Mouse (Mus musculus) thymus, postnatal 0 days (tissue): ENCODE results near the gene Madcam1. TPM values are rescaled to one million over a fixed set of nuclear protein-coding genes. Genes with fewer than 3 reads are reported as not detected.

Source experiments
- DNase-seq: peaks from one replicate; pipeline ENCODE4 v3.0.0-alpha.2; 2015; ENCODE audit warnings: low spot score
- polyA plus RNA-seq: library from polyadenylated mRNA; unstranded; fragments of >200 nt; fragmentation: Nextera tagmentation; extraction: Ambion mirVana; gene quantifications from 2 replicates; pipeline ENCODE4 v1.2.1, GENCODE M21; 2015

Madcam1 gene
- polyA plus RNA-seq, 1 experiment from 2014 or later: 2.4 TPM

GRCm38 (mm10) chr10:79708668-79709067 is 44.3 kb downstream of the Madcam1 start:
- DNase-seq: no peak

GRCm38 (mm10) chr10:79709307-79709706 is 44.9 kb downstream of the Madcam1 start:
- DNase-seq: no peak

- DNase-seq: peak; percentile 49
Measured at GRCm38 (mm10) chr10:79712029-79712428, 47.7 kb downstream of the Madcam1 start.

GRCm38 (mm10) chr10:79712499-79713126 is 48.3 kb downstream of the Madcam1 start:
- peak; percentile 71 for DNase-seq

GRCm38 (mm10) chr10:79713163-79713562 is 48.8 kb downstream of the Madcam1 start:
- no peak for DNase-seq

GRCm38 (mm10) chr10:79714996-79715395 is 50.6 kb downstream of the Madcam1 start:
- no peak for DNase-seq

- DNase-seq: no peak
Measured at GRCm38 (mm10) chr10:79716254-79716987, 52.1 kb downstream of the Madcam1 start, which contains the start of gene Hcn2. Gene Hcn2, plus strand, starts transcription at chr10:79716634.

GRCm38 (mm10) chr10:79716988-79717355 is 52.6 kb downstream of the Madcam1 start:
- no peak for DNase-seq

- peak; percentile 69 for DNase-seq
Measured at GRCm38 (mm10) chr10:79717640-79718357, 53.4 kb downstream of the Madcam1 start.

Other genes with a start within 250 kb of the Madcam1 start
- not detected in 2 replicates for gene Vmn2r83, start 195.8 kb upstream of the Madcam1 start, polyA plus RNA-seq
- 3.3 and 4.2 TPM in 2 replicates for gene Plpp2, start 130.8 kb upstream of the Madcam1 start, polyA plus RNA-seq
- gene Mier2, start 109.4 kb upstream of the Madcam1 start, polyA plus RNA-seq: 32.4 and 32.7 TPM in 2 replicates
- gene Theg, start 77.2 kb upstream of the Madcam1 start, polyA plus RNA-seq: not detected in 2 replicates
- not detected in 2 replicates for gene C2cd4c, start 50.5 kb upstream of the Madcam1 start, polyA plus RNA-seq
- 0.24 and 0.26 TPM in 2 replicates for gene Shc2, start 26.6 kb upstream of the Madcam1 start, polyA plus RNA-seq
- 0.10 TPM in 1 of 2 replicates, not detected in the other for gene Odf3l2, start 18.8 kb upstream of the Madcam1 start, polyA plus RNA-seq
- gene Tpgs1, start 4.8 kb downstream of the Madcam1 start, polyA plus RNA-seq: 56.0 and 58.2 TPM in 2 replicates
- gene Cdc34, start 17.6 kb downstream of the Madcam1 start, polyA plus RNA-seq: 138 and 141 TPM in 2 replicates
- 0.35 and 0.48 TPM in 2 replicates for gene Gzmm, start 24.5 kb downstream of the Madcam1 start, polyA plus RNA-seq
- 376 and 398 TPM in 2 replicates for gene Bsg, start 39.9 kb downstream of the Madcam1 start, polyA plus RNA-seq
- gene Hcn2, start 52.1 kb downstream of the Madcam1 start, polyA plus RNA-seq: 0.05 TPM in 1 of 2 replicates, not detected in the other
- gene Polrmt, start 82.0 kb downstream of the Madcam1 start, polyA plus RNA-seq: 35.2 and 39.5 TPM in 2 replicates
- gene Fgf22, start 90.5 kb downstream of the Madcam1 start, polyA plus RNA-seq: 0.23 TPM in 1 of 2 replicates, not detected in the other
- gene Rnf126, start 102.4 kb downstream of the Madcam1 start, polyA plus RNA-seq: 74.1 and 80.0 TPM in 2 replicates
- gene Fstl3, start 112.7 kb downstream of the Madcam1 start, polyA plus RNA-seq: 5.4 and 6.0 TPM in 2 replicates
- 31.6 and 32.5 TPM in 2 replicates for gene Prss57, start 126.4 kb downstream of the Madcam1 start, polyA plus RNA-seq
- gene Palm, start 129.0 kb downstream of the Madcam1 start, polyA plus RNA-seq: 50.5 and 51.3 TPM in 2 replicates
- gene Misp, start 156.4 kb downstream of the Madcam1 start, polyA plus RNA-seq: 7.5 and 10.5 TPM in 2 replicates
- 217 and 246 TPM in 2 replicates for gene Ptbp1, start 189.9 kb downstream of the Madcam1 start, polyA plus RNA-seq
- 1.7 TPM in 2 replicates for gene Prtn3, start 209.9 kb downstream of the Madcam1 start, polyA plus RNA-seq
- gene Plppr3, start 210.1 kb downstream of the Madcam1 start, polyA plus RNA-seq: 3.3 and 3.4 TPM in 2 replicates
- gene Elane, start 221.7 kb downstream of the Madcam1 start, polyA plus RNA-seq: 0.30 and 0.74 TPM in 2 replicates
- gene Cfd, start 226.3 kb downstream of the Madcam1 start, polyA plus RNA-seq: 4.2 TPM in 1 of 2 replicates, not detected in the other
- 32.6 and 39.1 TPM in 2 replicates for gene Med16, start 244.4 kb downstream of the Madcam1 start, polyA plus RNA-seq
- gene Gm26602, start 246.3 kb downstream of the Madcam1 start, polyA plus RNA-seq: 5.3 and 15.5 TPM in 2 replicates